Mouse (Mus musculus) effector memory CD4-positive, alpha-beta T cell, adult 5 months (primary cell): ENCODE measurements around the gene Rps6kl1. TPM values are rescaled to one million over a fixed set of nuclear protein-coding genes. Genes with fewer than 3 reads are reported as not detected.

Experiments used
- polyA plus RNA-seq: library from polyadenylated mRNA; unstranded; fragments of 100-300 nt; shearing (Covaris generic); gene quantifications from one replicate; pipeline ENCODE4 v1.2.1, GENCODE M21; 2017

Rps6kl1 gene
- 1.9 TPM for polyA plus RNA-seq

GRCm38 (mm10) chr12:85151002-85151774 lies at the start of gene Rps6kl1:
Rps6kl1 (minus strand) TSS chr12:85151264.

DNA sequence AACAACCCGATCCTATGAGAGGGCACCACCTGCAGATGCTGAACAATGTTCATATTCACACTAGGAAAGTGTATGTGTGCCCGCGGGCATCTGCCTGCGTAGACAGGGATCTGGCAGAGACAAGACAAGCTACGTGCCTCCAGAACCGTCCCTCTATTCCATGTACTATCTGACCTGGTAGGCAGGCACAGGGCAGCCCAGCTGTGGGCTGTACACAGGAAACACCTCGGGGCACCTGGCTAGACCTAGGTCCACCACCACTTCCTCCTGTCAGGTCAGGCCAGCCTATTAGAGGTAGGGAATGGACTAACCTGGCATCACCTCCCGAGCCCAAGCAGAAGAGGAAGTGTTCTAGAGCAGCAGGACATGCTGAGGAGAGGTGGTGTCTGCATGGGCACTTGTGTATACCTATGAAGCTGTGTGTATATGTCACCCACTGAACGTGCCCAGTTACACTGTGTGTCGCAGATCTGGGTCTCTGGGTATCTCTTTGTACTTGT lies 26.7 kb upstream of the Rps6kl1 start, which contains the start of gene Pgf:
TSS of gene Pgf (minus strand) at position 51 of the 500 bp plus-strand sequence.

GRCm38 (mm10) chr12:85110698-85111592 lies 40.1 kb downstream of the Rps6kl1 start, which contains the start of the genes Prox2 and Dlst:
Prox2 (minus strand) TSS chr12:85110759.
Dlst (plus strand) TSS chr12:85110833.

Other genes with a start within 250 kb of the Rps6kl1 start
- gene Fcf1, start 180.4 kb downstream of the Rps6kl1 start, polyA plus RNA-seq = 93.3 TPM
- gene Arel1, start 180.4 kb downstream of the Rps6kl1 start, polyA plus RNA-seq = 23.0 TPM
- gene Ylpm1, start 154.9 kb downstream of the Rps6kl1 start, polyA plus RNA-seq = 30.7 TPM
- 4.6 TPM for gene Prox2, start 40.5 kb downstream of the Rps6kl1 start, polyA plus RNA-seq
- gene Dlst, start 40.4 kb downstream of the Rps6kl1 start, polyA plus RNA-seq = 99.3 TPM
- not detected for gene Pgf, start 26.5 kb upstream of the Rps6kl1 start, polyA plus RNA-seq
- gene Eif2b2, start 68.2 kb upstream of the Rps6kl1 start, polyA plus RNA-seq = 71.5 TPM
- gene Mlh3, start 119.3 kb upstream of the Rps6kl1 start, polyA plus RNA-seq = 3.9 TPM
- gene Acyp1, start 137.2 kb upstream of the Rps6kl1 start, polyA plus RNA-seq = 33.0 TPM
- gene Zc2hc1c, start 137.3 kb upstream of the Rps6kl1 start, polyA plus RNA-seq = 0.19 TPM
- 26.1 TPM for gene Nek9, start 188.1 kb upstream of the Rps6kl1 start, polyA plus RNA-seq
- 209 TPM for gene Tmed10, start 223.6 kb upstream of the Rps6kl1 start, polyA plus RNA-seq